Mouse (Mus musculus) heart, postnatal 0 days (tissue): ENCODE results near the gene Prkaa1.

Source experiments
- CTCF ChIP-seq: IDR thresholded peaks from 2 replicates; pipeline ENCODE4 v1.5.1; 2016; ENCODE audit warnings: antibody characterized with exemption, control low read depth, low read depth
- EP300 ChIP-seq: IDR thresholded peaks from 2 replicates; pipeline ENCODE4 v1.6.1; 2016; ENCODE audit warnings: antibody characterized with exemption, low read depth

GRCm38 (mm10) chr15:5158827-5159226 is 15.2 kb downstream of the Prkaa1 start:
- TF ChIP-seq CTCF: no peak
- TF ChIP-seq EP300: no peak
